Mouse (Mus musculus) gastrocnemius, postnatal 36 days (tissue): ENCODE measurements around the gene Khdc4. TPM values are rescaled to one million over a fixed set of nuclear protein-coding genes. Genes with fewer than 3 reads are reported as not detected.

Experiments
- total RNA-seq, 2 experiments: library from RNA; stranded (reverse); gene quantifications; 2 replicates each; pipeline ENCODE4 v1.2.3; 2021

Gene Khdc4
- total RNA-seq, 2 experiments from 2014 or later = 19.9 to 25.0 TPM

Other genes starting within 250 kb of the Khdc4 start
- gene Sema4a, start 224.6 kb upstream of the Khdc4 start, total RNA-seq = 1 to 10 TPM; 1.2 to 1.4 TPM
- 10 to 100 TPM; 75.3 to 79.8 TPM for gene Lmna, start 175.8 kb upstream of the Khdc4 start, total RNA-seq
- gene Mex3a, start 153.4 kb upstream of the Khdc4 start, total RNA-seq = under 1 TPM; 0.17 to 0.33 TPM
- not detected for gene Rab25, start 137.5 kb upstream of the Khdc4 start, total RNA-seq
- 10 to 100 TPM; 70.6 to 76.1 TPM for gene Lamtor2, start 132.7 kb upstream of the Khdc4 start, total RNA-seq
- gene Ubqln4, start 132.0 kb upstream of the Khdc4 start, total RNA-seq = 10 to 100 TPM; 73.6 to 77.4 TPM
- gene Ssr2, start 109.9 kb upstream of the Khdc4 start, total RNA-seq = 10 to 100 TPM; 46.3 to 51.4 TPM
- gene Arhgef2, start 79.8 kb upstream of the Khdc4 start, total RNA-seq = 10 to 100 TPM; 18.5 to 29.3 TPM
- not detected for gene Rxfp4, start 32.7 kb upstream of the Khdc4 start, total RNA-seq
- gene Rit1, start 31.0 kb downstream of the Khdc4 start, total RNA-seq = 10 to 100 TPM; 16.5 to 20.5 TPM
- 1 to 10 TPM; 2.1 to 3.1 TPM for gene Syt11, start 89.4 kb downstream of the Khdc4 start, total RNA-seq
- 10 to 100 TPM; 12.2 to 12.8 TPM for gene Gon4l, start 149.4 kb downstream of the Khdc4 start, total RNA-seq
- 1 to 10 TPM; 7.6 to 7.9 TPM for gene Msto1, start 228.2 kb downstream of the Khdc4 start, total RNA-seq